Mouse (Mus musculus) liver, embryonic 13.5 days (tissue): ENCODE results near the gene Olfr1232. TPM values are rescaled to one million over a fixed set of nuclear protein-coding genes. Genes with fewer than 3 reads are reported as not detected.

Experiments
- ATAC-seq: fragments of 200-750 bp; cut with Nextera tagmentation; 2 replicates; pipeline ENCODE4 v1.8.0; 2017; ENCODE audit warnings: low read depth, mild to moderate bottlenecking, moderate number of reproducible peaks, moderate library complexity
- DNase-seq: peaks from one replicate; pipeline ENCODE4 v3.0.0; 2022
- H3K27ac ChIP-seq: fragments of 300-500 bp; sonication (generic); 2 replicates; pipeline ENCODE4 v1.5.1; 2015; ENCODE audit warnings: moderate library complexity, mild to moderate bottlenecking, inconsistent platforms
- H3K27me3 ChIP-seq: fragments of 300-500 bp; sonication (generic); 2 replicates; pipeline ENCODE4 v1.6.1; 2015; ENCODE audit warnings: mild to moderate bottlenecking, inconsistent platforms
- H3K36me3 ChIP-seq: fragments of 300-500 bp; sonication (generic); 2 replicates; pipeline ENCODE4 v1.6.1; 2015; ENCODE audit warnings: mild to moderate bottlenecking, inconsistent platforms
- H3K4me1 ChIP-seq: fragments of 300-500 bp; sonication (generic); replicated peaks from 2 replicates; pipeline ENCODE4 v1.6.1; 2015; ENCODE audit warnings: inconsistent platforms
- H3K4me2 ChIP-seq: fragments of 300-500 bp; sonication (generic); 2 replicates; pipeline ENCODE4 v1.6.1; 2015; ENCODE audit warnings: inconsistent platforms, mild to moderate bottlenecking, moderate library complexity
- H3K4me3 ChIP-seq: fragments of 300-500 bp; sonication (generic); replicated peaks from 2 replicates; pipeline ENCODE4 v1.5.1; 2015; ENCODE audit warnings: mild to moderate bottlenecking, inconsistent platforms
- H3K9ac ChIP-seq: fragments of 300-500 bp; sonication (generic); 2 replicates; pipeline ENCODE4 v1.6.1; 2015; ENCODE audit warnings: mild to moderate bottlenecking, inconsistent platforms
- H3K9me3 ChIP-seq: fragments of 300-500 bp; sonication (generic); replicated peaks from 2 replicates; pipeline ENCODE4 v1.6.1; 2016; ENCODE audit warnings: inconsistent platforms
- WGBS: fragments of 180-500 bp; shearing (Covaris S2); methylation state at CpG from one replicate; pipeline ENCODE4 v1.1.7; 2015; ENCODE audit not compliant: insufficient replicate concordance; 5-methylcytosine and 5-hydroxymethylcytosine counted together
- polyA plus RNA-seq: library from polyadenylated mRNA; unstranded; fragments of >200 nt; fragmentation: Nextera tagmentation; extraction: Ambion mirVana; gene quantifications from 2 replicates; pipeline ENCODE4 v1.2.1, GENCODE M21; 2015

Olfr1232 gene
- not detected in 2 replicates for polyA plus RNA-seq

- Histone ChIP-seq H3K4me1 (no peaks in the 10 kb centered on the region), H3K4me2 (no peak within 1 kb of the TSS), H3K27ac (no peak within 1 kb of the TSS), H3K27me3 (no peaks in the 10 kb centered on the region), H3K9me3 (no peaks in the 10 kb centered on the region), H3K36me3 (no peaks in the 10 kb centered on the region), H3K4me3 (no peak within 1 kb of the TSS), H3K9ac (no peak within 1 kb of the TSS)
- ATAC-seq: no peak
- DNase-seq: no peak
Measured at GRCm38 (mm10) chr2:89329575-89329974, at the start of gene Olfr1232. TSS of gene Olfr1232 (minus strand) at chr2:89329675.

GRCm38 (mm10) chr2:89364765-89365164 is 35.3 kb upstream of the Olfr1232 start, which contains the start of gene Olfr1234:
TSS of gene Olfr1234 (minus strand) at chr2:89364865.
- Histone ChIP-seq H3K4me3 (no peak within 1 kb of the TSS), H3K27ac (no peak within 1 kb of the TSS), H3K36me3 (no peaks in the 10 kb centered on the region), H3K27me3 (no peaks in the 10 kb centered on the region), H3K9ac (no peak within 1 kb of the TSS), H3K4me1 (no peaks in the 10 kb centered on the region), H3K4me2 (no peak within 1 kb of the TSS), H3K9me3 (no peaks in the 10 kb centered on the region)
- DNase-seq: no peak
- 64% methylated on average over 4 of the region's 4 CpGs for WGBS
- ATAC-seq: no peak

GRCm38 (mm10) chr2:89342298-89342697 is 12.8 kb upstream of the Olfr1232 start, which contains the start of gene Olfr1233:
TSS of gene Olfr1233 (minus strand) at chr2:89342398.
- DNase-seq (no peak), ATAC-seq (no peak)
- no peaks in the 10 kb centered on the region for H3K9me3 ChIP-seq
- H3K36me3 ChIP-seq: no peaks in the 10 kb centered on the region
- H3K27me3 ChIP-seq: no peaks in the 10 kb centered on the region
- no peak within 1 kb of the TSS for H3K4me3 ChIP-seq
- no peaks in the 10 kb centered on the region for H3K4me1 ChIP-seq
- no peak within 1 kb of the TSS for H3K4me2 ChIP-seq
- H3K9ac ChIP-seq: no peak within 1 kb of the TSS
- no peak within 1 kb of the TSS for H3K27ac ChIP-seq

- H3K4me1 ChIP-seq: no peaks in the 10 kb centered on the region
- 46% methylated on average over 2 of the region's 2 CpGs for WGBS
- no peak within 1 kb of the TSS for H3K9ac ChIP-seq
- no peak within 1 kb of the TSS for H3K27ac ChIP-seq
- H3K27me3 ChIP-seq: no peaks in the 10 kb centered on the region
- no peak for DNase-seq
- H3K4me3 ChIP-seq: no peak within 1 kb of the TSS
- no peaks in the 10 kb centered on the region for H3K36me3 ChIP-seq
- no peak within 1 kb of the TSS for H3K4me2 ChIP-seq
- H3K9me3 ChIP-seq: no peaks in the 10 kb centered on the region
- no peak for ATAC-seq
Measured at GRCm38 (mm10) chr2:89306974-89307373, 22.5 kb downstream of the Olfr1232 start, which contains the start of gene Olfr1231. TSS of gene Olfr1231 (minus strand) at chr2:89307074.

- H3K9ac ChIP-seq: no peak within 1 kb of the TSS
- no peak within 1 kb of the TSS for H3K4me3 ChIP-seq
- 63% methylated on average over 1 of the region's 1 CpGs for WGBS
- no peaks in the 10 kb centered on the region for H3K27me3 ChIP-seq
- H3K36me3 ChIP-seq: no peaks in the 10 kb centered on the region
- no peaks in the 10 kb centered on the region for H3K9me3 ChIP-seq
- no peak within 1 kb of the TSS for H3K4me2 ChIP-seq
- no peak within 1 kb of the TSS for H3K27ac ChIP-seq
- no peak for DNase-seq
- ATAC-seq: no peak
- no peaks in the 10 kb centered on the region for H3K4me1 ChIP-seq
Measured at GRCm38 (mm10) chr2:89297168-89297567, 32.3 kb downstream of the Olfr1232 start, which contains the start of gene Olfr1230. TSS of gene Olfr1230 (minus strand) at chr2:89297268.

- Histone ChIP-seq H3K4me1 (no peaks in the 10 kb centered on the region), H3K4me2 (no peak within 1 kb of the TSS), H3K9ac (no peak within 1 kb of the TSS), H3K4me3 (no peak within 1 kb of the TSS), H3K36me3 (no peaks in the 10 kb centered on the region), H3K27me3 (no peaks in the 10 kb centered on the region), H3K27ac (no peak within 1 kb of the TSS), H3K9me3 (no peaks in the 10 kb centered on the region)
- no peak for DNase-seq
- no peak for ATAC-seq
- WGBS: 57% methylated on average over 2 of the region's 2 CpGs
Measured at GRCm38 (mm10) chr2:89287914-89288313, 41.6 kb downstream of the Olfr1232 start, which contains the start of gene Olfr1229. TSS of gene Olfr1229 (minus strand) at chr2:89288014.

Other genes starting within 250 kb of the Olfr1232 start
- not detected in 2 replicates for gene Olfr1219, start 246.2 kb downstream of the Olfr1232 start, polyA plus RNA-seq
- not detected in 2 replicates for gene Olfr1220, start 222.8 kb downstream of the Olfr1232 start, polyA plus RNA-seq
- not detected in 2 replicates for gene Olfr1221, start 212.4 kb downstream of the Olfr1232 start, polyA plus RNA-seq
- not detected in 2 replicates for gene Olfr1222, start 196.6 kb downstream of the Olfr1232 start, polyA plus RNA-seq
- not detected in 2 replicates for gene Olfr1223, start 178.1 kb downstream of the Olfr1232 start, polyA plus RNA-seq
- not detected in 2 replicates for gene Olfr1224-ps1, start 165.6 kb downstream of the Olfr1232 start, polyA plus RNA-seq
- not detected in 2 replicates for gene Olfr1225, start 155.0 kb downstream of the Olfr1232 start, polyA plus RNA-seq
- gene Olfr1226, start 129.6 kb downstream of the Olfr1232 start, polyA plus RNA-seq: not detected in 2 replicates
- gene Olfr1228, start 75.6 kb downstream of the Olfr1232 start, polyA plus RNA-seq: not detected in 2 replicates
- not detected in 2 replicates for gene Olfr1229, start 41.7 kb downstream of the Olfr1232 start, polyA plus RNA-seq
- gene Olfr1230, start 32.4 kb downstream of the Olfr1232 start, polyA plus RNA-seq: not detected in 2 replicates
- gene Olfr1231, start 22.6 kb downstream of the Olfr1232 start, polyA plus RNA-seq: not detected in 2 replicates
- not detected in 2 replicates for gene Olfr1233, start 12.7 kb upstream of the Olfr1232 start, polyA plus RNA-seq
- not detected in 2 replicates for gene Olfr1234, start 35.2 kb upstream of the Olfr1232 start, polyA plus RNA-seq
- gene Olfr1238, start 80.0 kb upstream of the Olfr1232 start, polyA plus RNA-seq: not detected in 2 replicates
- not detected in 2 replicates for gene Olfr1239, start 90.7 kb upstream of the Olfr1232 start, polyA plus RNA-seq
- gene Olfr1240, start 113.3 kb upstream of the Olfr1232 start, polyA plus RNA-seq: not detected in 2 replicates
- not detected in 2 replicates for gene Olfr1241, start 157.5 kb upstream of the Olfr1232 start, polyA plus RNA-seq
- gene Olfr1242, start 168.7 kb upstream of the Olfr1232 start, polyA plus RNA-seq: not detected in 2 replicates
- not detected in 2 replicates for gene Olfr1243, start 201.8 kb upstream of the Olfr1232 start, polyA plus RNA-seq
- not detected in 2 replicates for gene Olfr1245, start 248.8 kb upstream of the Olfr1232 start, polyA plus RNA-seq